Mouse (Mus musculus) heart, postnatal 0 days (tissue): ENCODE measurements around the gene Ostf1.

Experiments used
- CTCF ChIP-seq: IDR thresholded peaks from 2 replicates; pipeline ENCODE4 v1.5.1; 2016; ENCODE audit warnings: antibody characterized with exemption, control low read depth, low read depth
- EP300 ChIP-seq: IDR thresholded peaks from 2 replicates; pipeline ENCODE4 v1.6.1; 2016; ENCODE audit warnings: antibody characterized with exemption, low read depth

DNA sequence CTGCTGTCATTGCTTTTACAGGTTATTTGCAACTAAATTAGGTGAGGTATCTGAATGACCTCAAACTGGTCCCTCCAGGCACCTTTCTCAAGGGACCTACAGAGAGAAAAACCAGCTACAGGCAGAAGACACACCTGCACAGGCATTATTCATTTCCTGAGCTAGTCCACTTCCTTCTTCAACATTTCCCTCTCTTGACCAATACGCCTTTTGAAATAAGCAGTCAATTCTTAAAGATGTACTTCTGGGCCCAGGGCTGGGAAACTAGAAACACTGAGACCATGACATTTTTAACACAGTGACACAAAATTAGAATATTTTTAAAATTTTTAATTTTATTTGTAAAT is 52.6 kb downstream of the Ostf1 start:
- TF ChIP-seq CTCF: no peak
- no peak for TF ChIP-seq EP300
